Mouse (Mus musculus): ENCODE measurements at regions not wholly inside any gene's neighbourhood (a gene's known extent, or its start where the extent isn't known, plus 50 kb on each side); places are given as distances from the start of the nearest gene placed in this dataset.
A peak's percentile ranks its signal among the peaks of the same experiment; 100 is the strongest.

- no peaks in the 10 kb centered on the region for H3K9me3 ChIP-seq (replicated peaks)
- ATAC-seq (ENCODE audit: insufficient read depth) = no peak
- H3K4me3 ChIP-seq (replicated peaks) = no peak overlapping the region
- 70% methylated on average over 10 of the region's 10 CpGs for WGBS (ENCODE audit: insufficient replicate concordance)
- no peak overlapping the region for H3K9ac ChIP-seq
- H3K4me1 ChIP-seq (replicated peaks) = peaks cover 4% of the 10 kb centered on the region
- H3K36me3 ChIP-seq (replicated peaks) = no peaks in the 10 kb centered on the region
- H3K27ac ChIP-seq (replicated peaks) = no peak overlapping the region
- no peak overlapping the region for H3K4me2 ChIP-seq
- no peaks in the 10 kb centered on the region for H3K27me3 ChIP-seq
Observed at GRCm38 (mm10) chr10:111111020-111111419, 53.5 kb upstream of the Osbpl8 start.

- H3K9me3 ChIP-seq (replicated peaks) = no peaks in the 10 kb centered on the region
- H3K4me3 ChIP-seq (replicated peaks) = no peak overlapping the region
- peak overlapping the region; percentile 47 for H3K4me2 ChIP-seq
- no peaks in the 10 kb centered on the region for H3K36me3 ChIP-seq (replicated peaks)
- no peak overlapping the region for H3K27ac ChIP-seq (replicated peaks)
- H3K9ac ChIP-seq = no peak overlapping the region
- H3K4me1 ChIP-seq (replicated peaks) = peaks cover 4% of the 10 kb centered on the region
- 42% methylated on average over 24 of the region's 24 CpGs for WGBS (ENCODE audit: insufficient replicate concordance)
- ATAC-seq (ENCODE audit: insufficient read depth) = no peak; the same call in 1 of the 2 replicates
- no peaks in the 10 kb centered on the region for H3K27me3 ChIP-seq
Observed at GRCm38 (mm10) chr10:111108658-111109633, 55.6 kb upstream of the Osbpl8 start.

- ATAC-seq (ENCODE audit: insufficient read depth) = no peak
- Histone ChIP-seq H3K4me3 (replicated peaks) (no peak overlapping the region), H3K27ac (replicated peaks) (no peak overlapping the region), H3K9me3 (replicated peaks) (no peaks in the 10 kb centered on the region), H3K4me2 (no peak overlapping the region), H3K4me1 (replicated peaks) (peaks cover 4% of the 10 kb centered on the region), H3K9ac (no peak overlapping the region), H3K36me3 (replicated peaks) (no peaks in the 10 kb centered on the region), H3K27me3 (no peaks in the 10 kb centered on the region)
- 49% methylated on average over 5 of the region's 5 CpGs for WGBS (ENCODE audit: insufficient replicate concordance)
Observed at GRCm38 (mm10) chr10:111107852-111108251, 56.7 kb upstream of the Osbpl8 start.

- 28% methylated on average over 7 of the region's 7 CpGs for WGBS (ENCODE audit: insufficient replicate concordance)
- no peak overlapping the region for H3K4me3 ChIP-seq (replicated peaks)
- 0 out of 2 replicates have a peak overlapping the region, but pooled peaks have one; percentile 14 for H3K4me2 ChIP-seq
- no peak overlapping the region for H3K27ac ChIP-seq (replicated peaks)
- H3K27me3 ChIP-seq = no peaks in the 10 kb centered on the region; the same call in 1 of the 2 replicates
- no peak for ATAC-seq (ENCODE audit: insufficient read depth)
- H3K9ac ChIP-seq = no peak overlapping the region
- peaks cover 7% of the 10 kb centered on the region for H3K4me1 ChIP-seq (replicated peaks)
- no peaks in the 10 kb centered on the region for H3K9me3 ChIP-seq (replicated peaks)
- no peaks in the 10 kb centered on the region for H3K36me3 ChIP-seq (replicated peaks)
Observed at GRCm38 (mm10) chr10:111107387-111107786, 57.2 kb upstream of the Osbpl8 start.

- WGBS (ENCODE audit: insufficient replicate concordance) = 58% methylated on average over 5 of the region's 5 CpGs
- Histone ChIP-seq H3K4me1 (replicated peaks) (peaks cover 11% of the 10 kb centered on the region), H3K4me3 (replicated peaks) (no peak overlapping the region), H3K36me3 (replicated peaks) (no peaks in the 10 kb centered on the region), H3K27ac (replicated peaks) (no peak overlapping the region), H3K9me3 (replicated peaks) (no peaks in the 10 kb centered on the region), H3K27me3 (peaks cover 6% of the 10 kb centered on the region; the same call in 1 of the 2 replicates), H3K9ac (no peak overlapping the region), H3K4me2 (no peak overlapping the region)
- no peak for ATAC-seq (ENCODE audit: insufficient read depth)
Observed at GRCm38 (mm10) chr10:111106411-111106810, 58.1 kb upstream of the Osbpl8 start.

GRCm38 (mm10) chr10:111105662-111106061 lies 58.9 kb upstream of the Osbpl8 start:
- WGBS (ENCODE audit: insufficient replicate concordance) = 34% methylated on average over 5 of the region's 5 CpGs

GRCm38 (mm10) chr10:111103512-111103911 lies 61.0 kb upstream of the Osbpl8 start:
- Histone ChIP-seq H3K9ac (no peak overlapping the region), H3K27ac (replicated peaks) (no peak overlapping the region), H3K9me3 (replicated peaks) (no peaks in the 10 kb centered on the region), H3K36me3 (replicated peaks) (no peaks in the 10 kb centered on the region), H3K4me2 (peak overlapping the region; percentile 52; the same call in 1 of the 2 replicates), H3K4me3 (replicated peaks) (no peak overlapping the region), H3K27me3 (peaks cover 6% of the 10 kb centered on the region; the same call in 1 of the 2 replicates), H3K4me1 (replicated peaks) (peaks cover 11% of the 10 kb centered on the region; the same call in 1 of the 2 replicates)
- 41% methylated on average over 5 of the region's 5 CpGs for WGBS (ENCODE audit: insufficient replicate concordance)
- no peak for ATAC-seq (ENCODE audit: insufficient read depth)

More at GRCm38 (mm10) chr10:111105662-111106061, 58.9 kb upstream of the Osbpl8 start:
- Histone ChIP-seq H3K4me3 (replicated peaks) (no peak overlapping the region), H3K36me3 (replicated peaks) (no peaks in the 10 kb centered on the region), H3K4me1 (replicated peaks) (peaks cover 11% of the 10 kb centered on the region), H3K27ac (replicated peaks) (no peak overlapping the region), H3K9me3 (replicated peaks) (no peaks in the 10 kb centered on the region), H3K9ac (no peak overlapping the region), H3K4me2 (no peak overlapping the region), H3K27me3 (peaks cover 6% of the 10 kb centered on the region; the same call in 1 of the 2 replicates)
- no peak for ATAC-seq (ENCODE audit: insufficient read depth)

GRCm38 (mm10) chr10:111103086-111103485 lies 61.5 kb upstream of the Osbpl8 start:
- Histone ChIP-seq H3K36me3 (replicated peaks) (no peaks in the 10 kb centered on the region), H3K27ac (replicated peaks) (no peak overlapping the region; the same call in 1 of the 2 replicates), H3K4me2 (peak overlapping the region; percentile 52), H3K9ac (no peak overlapping the region), H3K27me3 (peaks cover 6% of the 10 kb centered on the region; the same call in 1 of the 2 replicates), H3K4me1 (replicated peaks) (peaks cover 11% of the 10 kb centered on the region; the same call in 1 of the 2 replicates), H3K4me3 (replicated peaks) (peak overlapping the region; percentile 20), H3K9me3 (replicated peaks) (no peaks in the 10 kb centered on the region)
- WGBS (ENCODE audit: insufficient replicate concordance) = 29% methylated on average over 14 of the region's 14 CpGs
- ATAC-seq (ENCODE audit: insufficient read depth) = peak; percentile 49; the same call in 1 of the 2 replicates

GRCm38 (mm10) chr10:111101901-111102761 lies 62.4 kb upstream of the Osbpl8 start:
- no peak for ATAC-seq (ENCODE audit: insufficient read depth)
- Histone ChIP-seq H3K4me1 (replicated peaks) (peaks cover 7% of the 10 kb centered on the region; the same call in 1 of the 2 replicates), H3K27ac (replicated peaks) (no peak overlapping the region), H3K9me3 (replicated peaks) (no peaks in the 10 kb centered on the region), H3K36me3 (replicated peaks) (no peaks in the 10 kb centered on the region), H3K27me3 (peaks cover 6% of the 10 kb centered on the region; the same call in 1 of the 2 replicates), H3K9ac (no peak overlapping the region), H3K4me3 (replicated peaks) (no peak overlapping the region; the same call in 1 of the 2 replicates), H3K4me2 (peak overlapping the region; percentile 52)
- 21% methylated on average over 18 of the region's 18 CpGs for WGBS (ENCODE audit: insufficient replicate concordance)

GRCm38 (mm10) chr10:111099812-111100464 lies 64.6 kb upstream of the Osbpl8 start:
- no peak overlapping the region for H3K4me2 ChIP-seq
- ATAC-seq (ENCODE audit: insufficient read depth) = no peak
- no peaks in the 10 kb centered on the region for H3K36me3 ChIP-seq (replicated peaks)
- WGBS (ENCODE audit: insufficient replicate concordance) = 38% methylated on average over 7 of the region's 7 CpGs
- no peak overlapping the region for H3K4me3 ChIP-seq (replicated peaks)
- no peaks in the 10 kb centered on the region for H3K9me3 ChIP-seq (replicated peaks)
- peaks cover 7% of the 10 kb centered on the region; the same call in 1 of the 2 replicates for H3K4me1 ChIP-seq (replicated peaks)
- no peak overlapping the region for H3K27ac ChIP-seq (replicated peaks)
- H3K27me3 ChIP-seq = peaks cover 6% of the 10 kb centered on the region; the same call in 1 of the 2 replicates
- H3K9ac ChIP-seq = no peak overlapping the region
